Mouse (Mus musculus): ENCODE results near the gene Rad51b.

Rad51b gene

DNA sequence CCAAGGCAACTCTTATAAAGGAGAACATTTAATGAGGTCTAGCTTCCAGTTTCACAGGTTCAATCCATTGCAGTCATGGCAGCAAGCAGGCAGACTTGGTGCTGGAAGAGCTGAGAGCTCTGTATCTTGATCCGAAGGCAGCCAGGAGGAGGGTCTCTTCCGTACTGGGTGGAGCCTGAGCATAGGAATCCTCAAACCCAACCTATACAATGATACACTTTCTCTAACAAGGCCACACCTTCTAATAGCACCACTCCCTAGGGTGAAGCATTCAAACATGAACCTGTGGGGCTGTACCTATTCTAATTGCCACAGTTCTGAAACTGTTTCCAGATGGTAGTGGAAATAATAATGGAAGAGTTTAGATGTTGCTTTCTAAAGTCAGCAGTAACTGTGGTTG, 33.5 kb downstream of the Rad51b start:
- no peak for DNase-seq (ENCODE audit: low read depth, low spot score)

DNA sequence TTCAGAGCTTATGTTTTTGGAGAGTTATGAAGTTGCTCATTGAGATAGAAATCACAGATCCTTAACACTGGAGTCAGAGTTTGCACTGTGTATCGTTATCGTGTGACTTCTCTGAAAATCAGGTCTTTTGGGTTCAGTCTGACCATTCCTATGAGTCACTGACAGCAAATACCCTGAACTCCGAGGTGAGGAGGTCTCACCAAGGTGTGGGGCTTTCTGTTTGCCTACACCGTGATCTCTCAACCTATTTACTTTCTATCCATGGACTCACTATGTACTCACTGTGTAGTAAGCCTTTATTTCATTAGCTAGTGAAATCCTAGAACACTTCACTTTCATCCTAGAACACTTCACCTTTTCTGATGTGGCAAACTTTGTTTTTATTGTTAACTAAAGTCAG, 34.6 kb downstream of the Rad51b start:
- no peak for DNase-seq (ENCODE audit: low read depth, low spot score)

DNA sequence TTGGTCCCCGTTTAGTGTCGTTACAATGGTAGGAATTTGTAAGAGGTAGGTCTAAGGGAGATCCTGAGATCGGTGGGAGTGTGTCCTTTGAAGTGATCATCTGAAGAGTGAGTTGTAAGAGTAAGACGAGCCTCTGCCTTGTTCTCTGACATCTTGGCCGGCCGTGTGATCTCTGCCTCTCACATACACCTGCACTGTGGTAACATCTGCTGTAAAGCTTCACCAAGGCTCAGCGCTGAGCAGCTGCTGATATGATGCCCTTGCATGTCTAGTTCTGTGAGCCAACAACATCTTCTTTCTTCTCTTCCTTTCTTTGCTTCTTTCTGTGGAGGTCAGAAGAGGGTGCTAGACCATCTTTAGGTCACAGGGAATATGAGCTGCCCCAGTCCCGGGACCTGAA, 41.7 kb downstream of the Rad51b start:
- no peak for DNase-seq (ENCODE audit: low read depth, low spot score)

DNA sequence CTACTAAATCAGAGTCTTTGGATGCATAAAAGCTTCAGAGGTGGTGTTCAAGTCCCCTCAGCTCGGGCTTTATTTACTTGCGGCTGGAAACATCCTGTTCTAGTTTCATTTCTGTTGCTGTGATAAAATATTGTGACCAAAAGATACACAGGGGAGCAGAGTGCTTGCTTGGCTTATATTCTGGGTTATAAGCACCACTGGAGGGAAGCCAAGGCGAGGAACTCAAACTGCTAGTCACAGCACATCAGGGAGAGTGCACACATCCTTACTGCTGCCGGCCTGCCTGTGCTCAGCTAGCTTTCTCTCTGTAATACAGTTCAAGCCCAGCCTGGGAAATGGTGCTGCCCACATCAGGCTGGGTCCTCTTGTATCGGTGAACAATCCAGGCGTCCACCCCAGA, 43.4 kb downstream of the Rad51b start:
- no peak for DNase-seq (ENCODE audit: low read depth, low spot score)

DNA sequence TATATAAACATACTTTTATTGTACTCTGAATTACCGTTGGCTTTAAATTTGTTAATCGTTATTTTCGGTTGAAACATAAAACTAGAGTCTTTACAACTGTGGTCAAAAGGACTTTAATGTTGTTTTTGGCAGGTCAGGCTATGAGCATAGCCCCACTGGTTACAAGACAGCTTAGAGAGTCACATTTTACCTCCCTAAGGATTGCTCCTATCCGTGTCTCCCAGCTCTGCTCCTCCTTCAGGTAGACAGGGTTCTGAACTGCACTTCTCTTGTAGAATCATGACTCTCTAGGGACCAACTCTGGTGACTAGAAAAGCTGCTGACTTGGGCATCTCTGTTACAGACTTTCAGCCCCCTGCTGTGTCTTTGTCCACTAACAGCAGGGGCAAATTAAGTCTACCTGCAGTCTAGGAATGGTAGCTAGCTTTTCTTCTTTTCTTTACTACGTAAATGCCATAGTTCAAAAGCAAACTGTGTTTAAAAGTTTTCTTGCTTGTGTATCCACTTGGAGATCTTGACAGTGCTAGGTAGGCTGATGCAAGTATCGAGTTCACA, 44.3 kb downstream of the Rad51b start:
- DNase-seq (ENCODE audit: low read depth, low spot score), result no peak

DNA sequence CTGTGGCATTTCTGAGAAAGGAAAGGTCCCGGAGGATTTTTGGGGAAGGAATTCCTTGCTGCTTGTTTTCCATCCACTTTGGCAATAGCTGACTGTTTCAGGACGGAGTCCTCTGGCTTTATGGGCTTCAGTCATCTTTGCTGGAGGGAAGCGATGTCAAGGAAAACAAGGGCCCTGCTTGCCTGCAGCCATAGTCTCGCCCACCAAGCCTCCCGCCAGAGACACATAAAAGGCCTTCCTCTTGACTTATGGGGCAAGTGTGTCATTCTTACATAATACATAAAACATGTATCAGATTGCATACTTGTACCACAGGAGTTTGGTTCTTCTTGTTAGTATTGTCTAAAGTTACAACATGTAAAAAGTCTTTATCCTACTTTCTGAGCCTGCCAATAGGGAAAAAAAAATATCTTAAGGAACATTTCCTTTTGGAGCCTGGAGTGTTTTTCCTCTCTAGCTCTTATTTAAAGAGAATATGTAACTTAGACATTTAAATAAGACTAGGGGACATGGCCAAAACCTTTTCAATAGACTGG, 49.2 kb downstream of the Rad51b start:
- no peak for DNase-seq (ENCODE audit: low read depth, low spot score)

DNA sequence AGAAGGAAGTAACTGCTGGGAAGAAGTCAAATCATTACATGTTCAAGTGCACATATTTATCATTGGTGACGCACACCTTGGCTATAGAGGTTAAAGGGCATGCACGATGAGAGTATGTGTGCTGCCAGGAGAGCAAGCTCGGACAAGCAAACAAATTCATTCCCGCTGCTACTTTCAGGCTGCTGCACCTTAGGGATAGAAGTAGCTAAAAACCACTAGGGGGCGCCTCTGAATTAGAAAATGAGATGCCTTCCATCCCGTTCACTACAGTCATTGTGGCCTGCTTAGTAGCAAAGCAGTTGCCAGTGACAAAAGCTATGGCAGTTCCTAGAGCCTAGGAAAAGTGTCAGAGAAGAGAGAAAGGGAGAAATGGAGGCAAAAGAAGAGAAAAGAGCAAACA, 50.6 kb downstream of the Rad51b start:
- DNase-seq (ENCODE audit: low read depth, low spot score), result peak; percentile 67

DNA sequence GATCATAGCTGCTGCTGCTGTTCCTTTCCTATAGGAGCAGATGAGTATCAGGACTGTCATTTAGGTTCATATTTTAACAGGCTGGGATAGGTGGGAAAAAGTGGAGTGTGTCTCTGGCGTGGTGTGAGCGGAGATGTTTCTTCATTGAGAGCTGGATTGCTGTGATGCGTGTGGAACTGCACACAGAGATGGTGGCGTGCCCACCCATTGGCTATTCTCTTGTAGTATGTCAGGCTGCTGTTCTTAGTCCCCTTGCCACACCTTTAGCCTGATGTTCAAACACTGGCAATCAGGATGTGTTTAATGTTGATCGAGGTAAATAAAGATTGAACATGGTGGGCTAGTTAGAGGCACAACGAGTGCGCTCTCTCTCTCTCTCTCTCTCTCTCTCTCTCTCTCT, 54.4 kb downstream of the Rad51b start:
- no peak for DNase-seq (ENCODE audit: low read depth, low spot score)

DNA sequence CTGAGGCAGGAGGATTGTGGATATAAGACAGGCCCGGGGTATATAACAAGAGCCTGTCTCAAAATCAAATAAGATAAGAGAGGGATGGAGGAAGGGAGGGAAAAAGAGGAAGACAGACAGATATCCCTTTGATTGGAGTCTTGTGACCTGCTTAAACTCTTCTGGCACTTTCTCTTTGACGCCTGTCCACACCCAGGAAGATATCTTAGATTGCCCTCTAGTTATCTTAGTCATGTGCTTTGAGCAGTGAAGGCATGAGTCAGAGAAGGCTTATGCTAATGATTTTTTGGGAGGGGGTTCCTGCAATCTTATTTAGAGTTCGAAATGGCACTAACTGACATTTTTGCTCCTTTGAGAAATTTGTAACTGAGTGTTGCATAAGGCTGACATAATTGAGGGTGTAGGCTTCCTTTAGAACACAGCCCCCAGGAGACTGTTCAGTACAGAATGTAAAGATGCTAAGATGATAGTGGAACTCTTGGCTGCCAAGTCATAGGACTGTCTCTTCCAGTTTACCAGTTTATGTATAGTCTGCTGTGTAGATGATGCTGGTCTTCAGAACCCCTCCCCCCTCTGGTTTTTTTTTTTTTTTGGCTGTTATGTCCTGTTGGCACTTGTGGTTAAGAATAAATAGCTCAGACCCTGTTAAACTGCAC, 55.1 kb downstream of the Rad51b start:
- no peak for DNase-seq (ENCODE audit: low read depth, low spot score)

DNA sequence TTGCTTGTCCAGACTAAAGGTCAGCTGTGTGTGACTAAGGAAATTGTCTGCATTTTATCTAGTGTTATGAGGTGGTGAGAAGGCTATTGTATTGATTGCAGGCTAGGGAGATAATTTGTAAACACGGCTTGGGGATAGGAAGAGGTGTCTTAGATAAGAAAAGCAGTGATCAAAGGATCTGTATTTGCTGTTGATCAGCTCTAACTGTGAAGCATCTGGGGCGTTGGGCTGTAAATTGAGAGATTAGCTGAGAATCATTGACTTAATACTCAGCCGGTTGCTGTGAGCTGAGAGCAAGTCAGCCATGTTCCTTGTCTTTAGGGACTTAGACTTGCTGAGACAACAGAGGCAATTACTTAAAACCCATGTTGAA, 55.6 kb downstream of the Rad51b start:
- no peak for DNase-seq (ENCODE audit: low read depth, low spot score)

DNA sequence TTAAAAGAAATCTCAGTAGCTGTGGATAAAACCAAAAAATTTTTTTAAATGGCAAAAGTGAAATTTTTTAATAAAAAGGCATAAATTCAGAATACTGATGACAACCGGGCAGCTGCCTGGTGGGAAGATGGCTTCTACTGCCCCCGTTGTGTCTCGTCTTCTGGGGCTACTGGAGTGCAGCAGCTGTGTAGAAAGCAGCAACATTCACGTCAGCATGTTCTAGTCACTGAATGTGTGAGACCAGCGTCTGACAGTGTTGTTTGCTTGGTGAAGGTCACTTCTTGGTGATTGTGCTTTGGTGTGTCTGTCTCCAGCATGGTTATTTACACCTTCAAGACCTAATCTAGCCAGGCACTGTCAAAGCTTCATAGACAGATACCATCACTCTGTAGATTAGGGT, 56.3 kb downstream of the Rad51b start:
- no peak for DNase-seq (ENCODE audit: low read depth, low spot score)

DNA sequence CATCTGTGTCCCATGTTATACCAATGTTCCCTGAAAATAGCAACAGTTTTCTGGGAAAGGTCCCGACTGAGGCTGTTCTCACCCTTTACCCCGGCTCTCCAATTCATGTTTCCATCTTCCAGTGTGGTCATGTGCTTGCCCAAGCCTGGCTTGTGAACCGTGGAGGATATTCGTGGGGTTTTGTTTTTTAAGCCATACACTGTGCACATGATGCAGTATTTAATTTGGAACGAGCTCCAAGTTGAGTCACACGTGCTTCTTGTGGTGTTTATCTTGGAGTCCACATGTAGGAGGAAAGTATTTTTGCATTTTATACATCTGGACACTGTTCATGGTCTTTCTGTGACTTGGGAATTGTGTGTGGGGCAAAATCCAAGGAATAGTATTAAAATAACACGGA, 57.5 kb downstream of the Rad51b start:
- DNase-seq (ENCODE audit: low read depth, low spot score), result no peak

DNA sequence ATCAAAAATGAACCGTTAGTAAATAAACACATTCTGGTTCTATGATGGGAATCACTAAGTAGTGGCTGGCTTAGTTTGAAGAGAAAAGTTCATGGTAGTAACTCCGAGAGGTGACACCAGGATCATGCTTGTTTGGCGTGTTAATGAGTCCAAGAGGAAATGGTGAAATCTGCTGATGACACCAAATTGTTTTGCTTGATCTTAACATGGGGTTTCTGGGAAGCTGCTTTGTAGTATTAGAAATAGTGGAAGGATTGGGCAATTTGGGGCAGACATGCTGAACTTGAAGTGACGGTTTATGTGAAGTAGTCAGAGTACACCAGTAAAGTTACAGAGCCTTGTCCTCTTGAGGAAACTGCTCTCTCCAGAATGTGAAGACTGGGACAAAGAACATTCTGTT, 59.1 kb downstream of the Rad51b start:
- DNase-seq (ENCODE audit: low read depth, low spot score), result no peak

DNA sequence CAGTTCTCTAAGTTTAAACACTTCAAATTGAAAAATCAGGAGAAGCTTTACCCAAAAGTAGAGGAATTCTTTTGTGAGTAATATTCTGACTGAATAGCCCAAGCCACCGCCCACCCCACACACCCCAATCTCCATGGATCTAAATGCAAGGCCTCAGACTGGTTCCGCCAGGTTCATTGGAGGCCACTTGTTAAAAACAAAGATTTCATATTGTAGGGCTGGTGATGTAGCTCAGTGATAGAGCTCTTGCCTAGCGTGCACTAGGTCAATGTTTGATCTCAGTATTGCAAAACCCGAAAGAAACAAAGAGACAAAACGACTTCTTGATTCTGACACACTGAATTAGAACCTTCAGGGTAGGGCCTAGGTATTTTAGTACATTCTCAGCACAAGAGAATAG, 60.5 kb downstream of the Rad51b start:
- no peak for DNase-seq (ENCODE audit: low read depth, low spot score)

DNA sequence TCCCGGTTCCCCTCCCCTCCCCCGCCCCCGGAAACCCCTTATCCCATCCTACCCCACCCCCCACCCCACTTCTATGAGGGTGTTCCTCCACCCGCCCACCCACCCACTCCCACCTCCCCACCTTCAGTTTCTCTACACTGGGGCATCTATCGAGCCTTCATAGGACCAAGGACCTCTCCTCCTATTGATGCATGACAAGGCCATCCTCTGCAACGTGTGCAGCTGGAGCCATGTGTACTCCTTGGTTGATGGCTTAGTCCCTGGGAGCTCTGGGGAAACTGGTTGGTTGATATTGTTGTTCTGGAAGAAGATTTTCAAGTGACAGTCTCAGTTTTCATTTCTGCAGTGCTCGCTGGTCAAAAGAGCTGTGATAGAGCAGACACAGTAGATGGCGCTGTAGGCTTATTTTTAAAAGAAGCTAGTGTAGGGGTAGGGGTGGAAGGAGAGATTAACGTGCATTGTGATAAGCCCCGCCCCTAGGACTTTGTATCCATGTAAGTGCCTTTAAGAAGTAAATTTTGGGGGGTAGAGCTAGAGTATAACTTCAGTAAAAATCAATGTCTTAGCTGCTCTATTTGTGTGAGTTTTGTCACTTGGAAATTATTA, 61.6 kb downstream of the Rad51b start:
- peak; percentile 83 for DNase-seq (ENCODE audit: low read depth, low spot score)

DNA sequence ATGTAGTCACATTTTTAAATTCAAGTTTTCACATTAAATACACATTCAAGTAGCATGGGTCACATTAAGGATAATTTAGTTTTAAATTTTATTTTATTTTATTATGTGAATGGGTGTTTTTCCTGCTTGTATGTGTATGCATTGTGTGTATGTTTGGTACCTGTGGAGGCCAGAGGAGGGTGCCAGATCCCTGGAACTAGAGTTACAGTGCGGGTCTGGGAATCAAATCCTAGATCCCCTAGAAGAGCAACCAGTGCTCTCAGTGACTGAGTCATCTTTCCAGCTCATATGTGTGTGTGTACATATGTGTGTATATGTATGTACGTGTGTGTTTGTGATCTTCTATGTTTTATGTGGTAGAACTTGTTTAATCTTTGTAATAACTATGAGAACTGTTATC, 62.3 kb downstream of the Rad51b start:
- no peak for DNase-seq (ENCODE audit: low read depth, low spot score)

DNA sequence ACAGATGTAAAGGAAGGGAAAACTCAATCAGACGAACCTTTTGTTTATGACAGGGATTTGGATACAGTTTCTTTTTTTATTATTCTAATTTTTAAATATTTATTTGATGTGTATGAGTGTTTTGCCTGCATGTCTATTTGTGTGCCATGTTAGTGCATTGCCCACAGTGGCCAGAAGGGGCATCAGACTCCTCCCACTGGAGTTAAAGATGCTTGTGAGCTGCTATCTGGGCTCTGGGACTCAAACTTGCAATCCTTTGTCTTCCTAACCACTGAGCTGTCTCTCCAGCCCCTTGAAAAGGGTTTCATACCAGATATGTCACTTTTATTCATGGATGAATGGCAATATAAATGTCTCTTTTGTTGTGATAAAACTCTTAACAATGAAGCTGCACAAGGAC, 65.1 kb downstream of the Rad51b start:
- peak; percentile 41 for DNase-seq (ENCODE audit: low read depth, low spot score)

DNA sequence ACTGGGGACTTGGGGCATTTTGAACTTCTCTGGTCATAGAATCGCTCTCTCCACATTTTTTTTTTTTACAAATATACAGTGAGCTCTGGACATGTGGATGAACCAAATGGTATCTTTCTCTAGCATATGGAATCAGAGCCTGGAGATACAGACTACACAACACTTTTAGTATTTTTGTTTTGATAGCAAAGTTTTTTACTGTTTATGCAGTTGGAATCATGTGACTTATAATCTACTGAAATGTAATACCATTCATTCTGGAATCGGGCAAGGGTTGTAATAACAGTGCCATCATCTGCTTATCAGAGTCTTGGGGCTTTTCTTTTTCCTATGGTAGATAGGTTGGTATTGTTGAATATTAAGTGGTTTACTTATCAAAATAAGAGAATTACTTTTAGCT, 67.2 kb downstream of the Rad51b start:
- DNase-seq (ENCODE audit: low read depth, low spot score), result no peak

DNA sequence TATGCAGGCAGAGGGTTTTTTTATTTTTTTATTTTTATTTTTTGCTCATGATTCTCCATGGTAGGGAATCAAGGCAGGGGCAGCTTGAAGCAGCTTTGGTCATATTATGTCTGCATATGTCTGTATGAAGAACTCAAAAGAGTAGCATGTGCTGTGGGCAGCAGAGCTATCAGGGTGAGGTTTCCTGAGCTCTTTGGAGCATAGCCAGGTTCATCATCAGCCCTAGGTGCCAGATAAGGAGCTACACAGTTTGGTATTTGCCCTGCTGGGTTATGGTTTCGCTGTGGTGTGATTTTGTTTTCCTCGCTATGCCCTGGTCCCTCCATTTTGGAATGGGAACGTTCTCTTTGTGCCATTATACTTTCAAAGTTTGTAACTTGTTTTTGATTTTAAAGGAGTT, 71.7 kb downstream of the Rad51b start:
- DNase-seq (ENCODE audit: low read depth, low spot score), result no peak

DNA sequence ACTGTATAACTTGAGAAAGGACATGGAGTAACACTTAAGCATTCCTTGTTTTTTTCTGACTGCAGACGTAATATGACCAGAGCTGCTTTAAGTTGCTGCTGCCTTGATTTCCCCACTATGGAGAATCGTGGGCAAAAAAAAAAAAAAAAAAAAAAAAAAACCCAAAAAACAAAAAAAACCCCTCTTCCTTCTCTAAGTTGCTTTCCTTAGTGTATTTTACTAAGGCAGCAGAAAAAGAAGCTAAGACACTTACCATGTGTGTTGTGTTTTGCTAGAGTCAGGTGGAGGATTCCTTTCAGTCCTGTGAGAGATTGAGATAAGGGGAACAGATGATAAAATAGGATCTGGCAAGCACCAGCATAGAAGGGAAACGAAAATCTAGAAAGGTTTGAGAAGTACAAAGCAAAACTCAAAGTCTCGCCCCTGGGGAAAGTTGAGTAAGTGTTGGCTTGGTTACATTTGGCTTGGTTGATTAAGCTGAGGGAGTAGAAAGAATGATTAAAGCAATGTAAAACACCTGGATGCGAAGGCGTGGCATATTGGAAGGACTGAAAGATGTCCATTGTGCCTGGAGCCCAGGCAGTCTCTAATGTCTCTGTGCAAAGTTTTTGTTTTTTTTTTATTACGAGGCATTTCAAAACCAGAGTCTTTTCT, 72.6 kb downstream of the Rad51b start:
- no peak for DNase-seq (ENCODE audit: low read depth, low spot score)

DNA sequence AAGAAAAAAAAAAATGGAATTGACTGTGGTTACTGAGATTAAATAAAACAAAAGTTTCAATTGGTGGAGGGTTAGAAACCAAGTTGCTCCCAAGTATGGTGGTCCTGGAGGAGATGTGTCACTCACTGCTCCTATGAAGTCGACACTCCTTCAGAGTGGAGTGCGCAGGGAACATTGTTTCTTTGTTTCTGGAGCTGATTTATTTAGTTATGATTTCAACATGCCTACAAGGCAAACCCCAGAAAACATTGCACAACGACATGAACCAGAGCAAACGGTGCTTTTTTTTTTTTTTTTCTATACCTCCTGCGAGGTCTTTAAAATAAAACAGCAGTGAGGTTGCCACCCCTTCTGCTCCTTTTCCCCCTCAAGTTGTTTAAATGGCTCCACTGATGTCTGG, 75.6 kb downstream of the Rad51b start:
- no peak for DNase-seq (ENCODE audit: low read depth, low spot score)

DNA sequence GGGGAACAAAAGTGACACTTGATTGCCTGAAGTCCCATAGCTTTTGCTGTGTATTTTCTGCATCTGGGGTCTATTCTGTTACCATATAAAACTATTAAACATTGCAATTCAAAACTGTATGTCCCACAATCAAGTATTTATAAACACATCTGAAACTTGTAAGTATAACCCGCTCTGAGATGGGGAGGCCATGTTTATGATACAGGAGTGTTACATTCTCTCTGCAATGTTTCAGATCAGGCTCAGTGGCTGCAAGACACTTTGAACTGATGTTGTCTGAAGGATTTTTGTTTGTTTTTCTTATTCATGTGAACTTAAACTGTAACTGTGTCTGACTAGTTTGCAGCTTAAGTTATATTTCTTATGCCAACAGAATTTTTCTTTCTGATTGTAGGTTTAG, 80.3 kb downstream of the Rad51b start:
- DNase-seq (ENCODE audit: low read depth, low spot score), result no peak

DNA sequence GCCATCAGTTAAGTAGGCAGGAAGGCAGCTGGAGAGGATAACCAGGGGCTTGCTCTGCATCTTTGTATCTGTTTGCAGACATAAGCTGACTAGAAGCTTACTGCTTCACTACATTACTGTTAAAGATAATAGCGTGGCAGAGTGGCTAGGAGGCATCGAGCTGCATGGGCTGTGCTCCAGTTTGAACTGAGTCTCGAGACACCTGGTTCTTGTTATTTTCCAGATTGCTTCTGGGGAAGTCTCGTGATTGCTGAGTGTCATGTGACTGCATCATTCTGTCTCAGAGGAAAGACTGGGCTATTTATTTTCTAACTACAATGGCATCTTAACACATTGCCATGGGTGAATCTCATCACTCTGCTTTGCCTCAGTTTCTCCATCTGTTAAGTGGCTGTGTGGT, 80.8 kb downstream of the Rad51b start:
- DNase-seq (ENCODE audit: low read depth, low spot score), result no peak
